Mouse (Mus musculus) heart, postnatal 0 days (tissue): ENCODE data around the gene Fbrsl1.

ENCODE experiments used
- CTCF ChIP-seq: IDR thresholded peaks from 2 replicates; pipeline ENCODE4 v1.5.1; 2016; ENCODE audit warnings: antibody characterized with exemption, control low read depth, low read depth
- EP300 ChIP-seq: IDR thresholded peaks from 2 replicates; pipeline ENCODE4 v1.6.1; 2016; ENCODE audit warnings: antibody characterized with exemption, low read depth

DNA sequence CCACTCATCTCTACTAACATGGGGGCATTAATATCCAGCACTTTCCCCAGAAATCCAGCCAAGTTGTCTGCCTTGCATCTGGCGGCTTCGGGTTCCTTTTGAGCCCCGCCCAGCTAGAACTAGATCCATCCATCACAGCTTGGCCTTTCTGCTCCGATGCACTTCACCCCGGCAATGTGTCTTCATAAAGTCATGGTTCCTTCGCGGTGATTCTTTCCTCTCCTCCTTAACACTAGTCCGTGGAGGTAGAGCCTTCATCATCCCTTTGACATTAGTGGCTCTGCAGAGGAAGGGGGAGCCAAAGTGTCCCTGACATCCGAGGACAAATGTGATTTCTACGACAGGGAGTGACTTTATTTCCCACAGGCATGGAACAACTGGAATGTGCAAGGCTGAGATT lies 49.8 kb upstream of the Fbrsl1 start:
- TF ChIP-seq CTCF = no peak
- no peak for TF ChIP-seq EP300
